Mouse (Mus musculus) embryonic facial prominence, embryonic 12.5 days (tissue): ENCODE data around the gene Txndc5. TPM values are rescaled to one million over a fixed set of nuclear protein-coding genes. Genes with fewer than 3 reads are reported as not detected.

Experiments used
- ATAC-seq: fragments of 200-750 bp; cut with Nextera tagmentation; 2 replicates; pipeline ENCODE4 v1.8.0; 2017; ENCODE audit not compliant: insufficient number of reproducible peaks, insufficient read depth, low FRiP score, low TSS enrichment
- H3K27ac ChIP-seq: fragments of 300-500 bp; sonication (generic); 2 replicates; pipeline ENCODE4 v1.5.1; 2016; ENCODE audit warnings: mild to moderate bottlenecking
- H3K27me3 ChIP-seq: fragments of 300-500 bp; sonication (generic); 2 replicates; pipeline ENCODE4 v1.6.1; 2016; ENCODE audit warnings: mild to moderate bottlenecking, moderate library complexity
- H3K36me3 ChIP-seq: fragments of 300-500 bp; sonication (generic); 2 replicates; pipeline ENCODE4 v1.6.1; 2016; ENCODE audit warnings: mild to moderate bottlenecking
- H3K4me1 ChIP-seq: fragments of 300-500 bp; sonication (generic); 2 replicates; pipeline ENCODE4 v1.6.1; 2016
- H3K4me2 ChIP-seq: fragments of 300-500 bp; sonication (generic); replicated peaks from 2 replicates; pipeline ENCODE4 v1.6.1; 2016; ENCODE audit warnings: mild to moderate bottlenecking, moderate library complexity
- H3K4me3 ChIP-seq: fragments of 300-500 bp; sonication (generic); 2 replicates; pipeline ENCODE4 v1.5.1; 2016; ENCODE audit warnings: mild to moderate bottlenecking
- H3K9ac ChIP-seq: fragments of 300-500 bp; sonication (generic); 2 replicates; pipeline ENCODE4 v1.6.1; 2016; ENCODE audit warnings: mild to moderate bottlenecking, moderate library complexity
- H3K9me3 ChIP-seq: fragments of 300-500 bp; sonication (generic); 2 replicates; pipeline ENCODE4 v1.6.1; 2016; ENCODE audit warnings: mild to moderate bottlenecking, moderate library complexity
- WGBS: fragments of 180-500 bp; shearing (Covaris S2); methylation state at CpG from one replicate; pipeline ENCODE4 v1.1.7; 2016; 5-methylcytosine and 5-hydroxymethylcytosine counted together
- polyA plus RNA-seq: library from polyadenylated mRNA; unstranded; fragments of >200 nt; fragmentation: Nextera tagmentation; extraction: Ambion mirVana; gene quantifications from 2 replicates; pipeline ENCODE4 v1.2.1, GENCODE M21; 2016

Gene Txndc5
- polyA plus RNA-seq, 1 experiment from 2014 or later = 217 TPM

- ATAC-seq = no peak
- Histone ChIP-seq H3K27me3 (no peaks in the 10 kb centered on the region; the same call in 1 of the 2 replicates), H3K4me1 (no peaks in the 10 kb centered on the region), H3K4me2 (no peak overlapping the region), H3K27ac (no peak overlapping the region), H3K4me3 (no peak overlapping the region), H3K9ac (no peak overlapping the region), H3K9me3 (no peaks in the 10 kb centered on the region), H3K36me3 (no peaks in the 10 kb centered on the region)
- WGBS = 86% methylated on average over 7 of the region's 7 CpGs
These were observed 10.7 kb upstream of the Txndc5 start for GRCm38 (mm10) chr13:38539192-38539900.

DNA sequence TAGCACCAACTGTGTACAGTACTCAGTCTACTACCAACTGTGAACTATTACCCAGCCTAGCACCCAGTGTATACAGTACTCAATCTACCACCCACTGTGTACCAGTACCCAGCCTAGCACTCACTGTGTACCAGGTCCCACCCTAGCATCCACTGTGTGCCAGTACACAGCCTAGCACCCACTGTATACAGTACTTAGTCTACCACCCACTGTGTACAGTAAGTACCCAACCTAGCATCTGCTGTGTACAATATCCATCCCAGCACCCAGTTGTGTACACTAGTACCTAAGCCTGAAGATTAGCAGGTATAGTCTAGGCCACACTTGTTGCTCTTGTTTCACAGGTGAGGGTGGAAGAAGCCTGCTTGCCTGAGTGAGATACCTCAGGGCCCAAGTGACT lies 8.9 kb upstream of the Txndc5 start:
- H3K36me3 ChIP-seq = no peaks in the 10 kb centered on the region
- H3K4me2 ChIP-seq = no peak overlapping the region
- peaks cover 6% of the 10 kb centered on the region for H3K4me1 ChIP-seq
- no peak overlapping the region for H3K4me3 ChIP-seq
- H3K27ac ChIP-seq = no peak overlapping the region
- no peak overlapping the region for H3K9ac ChIP-seq
- H3K9me3 ChIP-seq = no peaks in the 10 kb centered on the region
- H3K27me3 ChIP-seq = no peaks in the 10 kb centered on the region; the same call in 1 of the 2 replicates
- ATAC-seq = peak; percentile 47; the same call in 1 of the 2 replicates

GRCm38 (mm10) chr13:38534731-38535130 lies 6.1 kb upstream of the Txndc5 start:
- Histone ChIP-seq H3K9me3 (no peaks in the 10 kb centered on the region), H3K4me3 (no peak overlapping the region), H3K36me3 (no peaks in the 10 kb centered on the region), H3K27me3 (no peaks in the 10 kb centered on the region; the same call in 1 of the 2 replicates), H3K9ac (no peak overlapping the region), H3K27ac (no peak overlapping the region), H3K4me2 (no peak overlapping the region), H3K4me1 (peaks cover 6% of the 10 kb centered on the region)
- no peak for ATAC-seq
- WGBS = 81% methylated on average over 6 of the region's 6 CpGs

DNA sequence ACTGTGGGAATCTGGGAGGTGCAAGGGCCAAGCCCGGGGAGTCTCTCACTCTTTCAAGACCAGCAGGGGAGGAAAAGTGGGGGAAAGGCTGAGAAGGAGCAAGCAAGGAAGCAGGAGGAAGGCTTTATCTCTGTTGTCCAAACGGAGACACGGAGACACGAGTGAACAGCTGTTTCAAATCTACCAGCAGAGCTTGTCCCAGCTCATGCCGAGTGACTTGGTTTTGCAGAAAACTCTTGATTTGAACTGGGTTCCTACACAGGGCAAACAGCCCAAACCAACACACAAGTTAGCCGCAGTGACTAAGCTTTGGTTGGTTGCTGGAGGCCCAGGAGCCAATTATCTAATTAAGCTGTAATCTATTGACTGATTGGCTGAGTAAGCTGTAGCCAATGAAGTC lies 5.4 kb upstream of the Txndc5 start:
- 27% methylated on average over 6 of the region's 6 CpGs for WGBS
- no peak overlapping the region for H3K4me2 ChIP-seq
- H3K9me3 ChIP-seq = no peaks in the 10 kb centered on the region
- H3K36me3 ChIP-seq = no peaks in the 10 kb centered on the region
- no peak for ATAC-seq
- H3K4me3 ChIP-seq = no peak overlapping the region
- no peak overlapping the region for H3K27ac ChIP-seq
- H3K27me3 ChIP-seq = no peaks in the 10 kb centered on the region; the same call in 1 of the 2 replicates
- no peak overlapping the region for H3K9ac ChIP-seq
- H3K4me1 ChIP-seq = peaks cover 6% of the 10 kb centered on the region

GRCm38 (mm10) chr13:38533461-38533860 lies 4.8 kb upstream of the Txndc5 start:
- Histone ChIP-seq H3K4me3 (no peak overlapping the region), H3K36me3 (no peaks in the 10 kb centered on the region), H3K9me3 (no peaks in the 10 kb centered on the region), H3K4me2 (no peak overlapping the region), H3K9ac (no peak overlapping the region), H3K4me1 (peaks cover 9% of the 10 kb centered on the region), H3K27ac (no peak overlapping the region), H3K27me3 (no peaks in the 10 kb centered on the region)
- ATAC-seq = no peak
- 84% methylated on average over 10 of the region's 10 CpGs for WGBS

- no peak for ATAC-seq
- 94% methylated on average over 4 of the region's 4 CpGs for WGBS
These were observed 2.9 kb upstream of the Txndc5 start for GRCm38 (mm10) chr13:38531498-38531897.

DNA sequence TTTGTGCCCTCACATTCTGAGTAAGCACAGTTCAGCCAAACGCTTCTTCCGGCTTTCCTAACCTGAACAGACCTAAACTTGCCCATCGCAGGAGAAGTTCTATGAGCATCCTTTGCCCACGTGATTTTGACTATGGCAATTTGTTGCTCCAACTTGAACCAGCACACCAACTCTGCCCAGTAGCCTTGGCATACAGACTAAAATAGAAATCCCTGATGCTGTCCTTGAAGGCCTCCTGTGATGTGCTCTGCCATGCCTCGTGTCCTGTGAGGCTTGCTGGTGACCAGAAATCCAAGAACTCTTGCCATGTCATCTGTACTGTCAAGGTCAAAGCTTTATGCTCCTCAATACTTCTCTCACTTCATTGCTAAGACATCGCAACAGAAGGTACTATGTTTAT lies 952 bp upstream of the Txndc5 start:
- Histone ChIP-seq H3K4me1 (peaks cover 30% of the 10 kb centered on the region), H3K9me3 (no peaks in the 10 kb centered on the region), H3K4me3 (no peak overlapping the region), H3K36me3 (no peaks in the 10 kb centered on the region), H3K9ac (no peak overlapping the region), H3K27me3 (no peaks in the 10 kb centered on the region), H3K27ac (no peak overlapping the region), H3K4me2 (no peak overlapping the region)
- WGBS = 86% methylated on average over 6 of the region's 6 CpGs
- ATAC-seq = no peak

More at GRCm38 (mm10) chr13:38531498-38531897, 2.9 kb upstream of the Txndc5 start:
- Histone ChIP-seq H3K9ac (no peak overlapping the region), H3K27ac (no peak overlapping the region), H3K9me3 (no peaks in the 10 kb centered on the region), H3K36me3 (no peaks in the 10 kb centered on the region), H3K4me3 (no peak overlapping the region), H3K4me1 (peaks cover 17% of the 10 kb centered on the region), H3K4me2 (no peak overlapping the region), H3K27me3 (no peaks in the 10 kb centered on the region)

DNA sequence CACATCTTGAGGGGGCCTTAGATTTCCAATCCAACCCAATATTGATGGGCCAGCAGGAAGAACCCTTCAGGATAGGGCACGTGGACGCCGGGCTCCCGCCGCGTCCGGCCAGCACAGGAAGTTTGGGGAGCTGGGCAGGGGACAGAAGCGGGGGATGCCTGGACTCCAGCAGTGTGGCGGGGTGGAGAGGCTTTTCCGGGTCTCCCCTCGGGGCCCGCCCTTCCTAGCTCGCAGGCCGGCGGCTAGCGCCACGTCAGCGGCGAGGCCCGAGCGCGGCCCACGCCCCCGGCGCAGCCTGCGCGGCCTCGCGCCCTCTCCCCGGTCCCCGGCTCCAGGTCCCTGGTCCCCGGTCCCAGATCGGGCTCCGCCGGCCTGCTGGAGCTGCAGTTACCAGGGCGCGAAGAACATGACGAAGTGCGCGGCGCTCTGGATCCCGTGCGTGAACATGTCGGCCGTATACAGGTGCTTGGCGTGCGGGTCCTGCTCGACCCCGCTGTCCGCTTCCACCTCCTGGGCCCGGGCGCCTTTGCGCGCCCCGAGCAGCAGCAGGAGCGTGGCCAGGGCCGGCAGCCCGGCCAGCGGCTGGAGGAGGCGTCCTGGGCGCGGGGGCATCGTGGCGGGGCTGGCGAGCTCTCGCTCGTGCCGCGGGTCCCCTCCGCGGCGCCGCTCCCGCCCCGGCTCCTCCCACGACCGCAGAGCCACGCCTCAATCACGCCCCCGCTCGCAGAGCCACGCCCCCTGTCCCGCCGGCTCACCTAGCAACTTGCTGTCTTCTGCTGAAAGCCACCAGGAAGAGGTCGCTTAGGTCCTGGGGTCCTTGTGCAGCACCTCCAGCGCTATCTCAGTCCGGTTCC lies 600 bp downstream of the Txndc5 start:
- H3K9ac ChIP-seq = peak overlapping the region; percentile 87
- H3K36me3 ChIP-seq = peaks cover 6% of the 10 kb centered on the region
- H3K4me1 ChIP-seq = peaks cover 24% of the 10 kb centered on the region
- H3K27ac ChIP-seq = peak overlapping the region; percentile 91
- no peaks in the 10 kb centered on the region for H3K9me3 ChIP-seq
- peak overlapping the region; percentile 89 for H3K4me3 ChIP-seq
- ATAC-seq = peak; percentile 87
- under 1% methylated on average over 62 of the region's 87 CpGs for WGBS
- H3K27me3 ChIP-seq = no peaks in the 10 kb centered on the region
- H3K4me2 ChIP-seq = peak overlapping the region; percentile 76

- 10% methylated on average over 15 of the region's 15 CpGs for WGBS
- Histone ChIP-seq H3K9me3 (no peaks in the 10 kb centered on the region), H3K9ac (peak overlapping the region; percentile 87), H3K4me2 (peak overlapping the region; percentile 76), H3K36me3 (peaks cover 14% of the 10 kb centered on the region), H3K27me3 (no peaks in the 10 kb centered on the region), H3K4me3 (peak overlapping the region; percentile 89), H3K27ac (peak overlapping the region; percentile 91), H3K4me1 (peaks cover 24% of the 10 kb centered on the region)
- 0 out of 2 replicates have a peak, but pooled peaks have one; percentile 1 for ATAC-seq
These were observed 1.4 kb downstream of the Txndc5 start for GRCm38 (mm10) chr13:38527041-38527796.

GRCm38 (mm10) chr13:38526116-38526515 lies 2.5 kb downstream of the Txndc5 start:
- Histone ChIP-seq H3K4me3 (peak overlapping the region; percentile 89), H3K36me3 (peaks cover 23% of the 10 kb centered on the region), H3K9ac (no peak overlapping the region), H3K9me3 (no peaks in the 10 kb centered on the region), H3K4me2 (peak overlapping the region; percentile 76), H3K27ac (no peak overlapping the region), H3K27me3 (no peaks in the 10 kb centered on the region), H3K4me1 (peaks cover 24% of the 10 kb centered on the region)
- no peak for ATAC-seq
- 69% methylated on average over 2 of the region's 2 CpGs for WGBS

GRCm38 (mm10) chr13:38525261-38525660 lies 3.4 kb downstream of the Txndc5 start:
- H3K4me1 ChIP-seq = peaks cover 24% of the 10 kb centered on the region
- H3K27ac ChIP-seq = no peak overlapping the region
- H3K27me3 ChIP-seq = no peaks in the 10 kb centered on the region
- no peak overlapping the region for H3K4me2 ChIP-seq
- H3K36me3 ChIP-seq = peaks cover 28% of the 10 kb centered on the region
- H3K9ac ChIP-seq = no peak overlapping the region
- no peak overlapping the region for H3K4me3 ChIP-seq
- H3K9me3 ChIP-seq = no peaks in the 10 kb centered on the region
- ATAC-seq = no peak
- WGBS = 89% methylated on average over 3 of the region's 3 CpGs
